Mouse (Mus musculus): ENCODE data around the gene Gm11168. TPM values are rescaled to one million over a fixed set of nuclear protein-coding genes. Genes with fewer than 3 reads are reported as not detected.
A peak's percentile ranks its signal among the peaks of the same experiment; 100 is the strongest.
"Not testable (repeated sequence)": the region's sequence is repeated elsewhere in the genome, so short reads cannot be mapped to it uniquely, and the experiment has no call there.

Gm11168 gene
- polyA plus RNA-seq, 1 experiment from 2014 or later: not detected

GRCm38 (mm10) chr9:3017108-3017507, 14.0 kb downstream of the Gm11168 start, which contains the start of gene Gm10719:
Gene Gm10719 (plus strand): TSS chr9:3017408.
- not testable (repeated sequence) for H3K27ac ChIP-seq; H3K4me2 ChIP-seq; H3K4me3 ChIP-seq (replicated peaks); H3K9ac ChIP-seq; H3K36me3 ChIP-seq; H3K4me1 ChIP-seq; ATAC-seq (ENCODE audit: insufficient read depth, low FRiP score, low read depth); H3K27me3 ChIP-seq (replicated peaks); H3K9me3 ChIP-seq
- WGBS: 57% methylated on average over 2 of the region's 9 CpGs

GRCm38 (mm10) chr9:3018944-3019343, 15.8 kb downstream of the Gm11168 start:
- ATAC-seq (ENCODE audit: insufficient read depth, low FRiP score, low read depth): not testable (repeated sequence)
- WGBS: 59% methylated on average over 9 of the region's 9 CpGs

DNA sequence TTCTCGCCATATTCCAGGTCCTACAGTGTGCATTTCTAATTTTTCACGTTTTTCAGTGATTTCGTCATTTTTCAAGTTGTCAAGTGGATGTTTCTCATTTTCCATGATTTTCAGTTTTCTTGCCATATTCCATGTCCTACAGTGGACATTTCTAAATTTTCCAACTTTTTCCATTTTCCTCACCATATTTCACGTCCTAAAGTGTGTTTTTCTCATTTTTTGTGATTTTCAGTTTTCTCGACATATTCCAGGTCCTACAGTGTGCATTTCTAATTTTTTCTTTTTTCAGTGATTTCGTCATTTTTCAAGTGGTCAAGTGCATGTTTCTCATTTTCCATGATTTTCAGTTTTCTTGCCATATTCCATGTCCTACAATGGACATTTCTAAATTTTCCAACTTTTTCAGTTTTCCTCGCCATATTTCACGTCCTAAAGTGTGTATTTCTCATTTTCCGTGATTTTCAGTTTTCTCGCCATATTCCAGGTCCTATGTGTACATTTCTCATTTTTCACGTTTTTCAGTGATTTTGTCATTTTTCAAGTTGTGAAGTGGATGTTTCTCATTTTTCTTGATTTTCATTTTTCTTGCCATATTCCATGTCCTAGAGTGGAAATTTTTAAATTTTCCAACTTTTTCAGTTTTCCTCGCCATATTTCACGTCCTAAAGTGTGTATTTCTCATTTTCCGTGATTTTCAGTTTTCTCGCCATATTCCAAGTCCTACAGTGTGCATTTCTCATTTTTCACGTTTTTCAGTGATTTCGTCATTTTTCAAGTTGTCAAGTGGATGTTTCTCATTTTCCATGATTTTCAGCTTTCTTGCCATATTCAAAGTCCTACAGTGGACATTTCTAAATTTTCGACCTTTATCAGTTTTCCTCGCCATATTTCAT, 16.9 kb downstream of the Gm11168 start:
- not testable (repeated sequence) for H3K9me3 ChIP-seq; ATAC-seq (ENCODE audit: insufficient read depth, low FRiP score, low read depth); H3K36me3 ChIP-seq; H3K27me3 ChIP-seq (replicated peaks); H3K4me1 ChIP-seq; H3K9ac ChIP-seq; H3K4me3 ChIP-seq (replicated peaks); H3K4me2 ChIP-seq; H3K27ac ChIP-seq
- 75% methylated on average over 17 of the region's 19 CpGs for WGBS

More at GRCm38 (mm10) chr9:3018944-3019343, 15.8 kb downstream of the Gm11168 start:
- not testable (repeated sequence) for H3K36me3 ChIP-seq; H3K4me3 ChIP-seq (replicated peaks); H3K27me3 ChIP-seq (replicated peaks); H3K9ac ChIP-seq; H3K4me2 ChIP-seq; H3K4me1 ChIP-seq; H3K9me3 ChIP-seq; H3K27ac ChIP-seq

- not testable (repeated sequence) for H3K27me3 ChIP-seq (replicated peaks); H3K9me3 ChIP-seq; H3K36me3 ChIP-seq; H3K9ac ChIP-seq; H3K4me3 ChIP-seq (replicated peaks); H3K4me1 ChIP-seq; H3K27ac ChIP-seq; ATAC-seq (ENCODE audit: insufficient read depth, low FRiP score, low read depth); H3K4me2 ChIP-seq
- 70% methylated on average over 11 of the region's 13 CpGs for WGBS
Observed at GRCm38 (mm10) chr9:3022316-3023008, 19.3 kb downstream of the Gm11168 start.

DNA sequence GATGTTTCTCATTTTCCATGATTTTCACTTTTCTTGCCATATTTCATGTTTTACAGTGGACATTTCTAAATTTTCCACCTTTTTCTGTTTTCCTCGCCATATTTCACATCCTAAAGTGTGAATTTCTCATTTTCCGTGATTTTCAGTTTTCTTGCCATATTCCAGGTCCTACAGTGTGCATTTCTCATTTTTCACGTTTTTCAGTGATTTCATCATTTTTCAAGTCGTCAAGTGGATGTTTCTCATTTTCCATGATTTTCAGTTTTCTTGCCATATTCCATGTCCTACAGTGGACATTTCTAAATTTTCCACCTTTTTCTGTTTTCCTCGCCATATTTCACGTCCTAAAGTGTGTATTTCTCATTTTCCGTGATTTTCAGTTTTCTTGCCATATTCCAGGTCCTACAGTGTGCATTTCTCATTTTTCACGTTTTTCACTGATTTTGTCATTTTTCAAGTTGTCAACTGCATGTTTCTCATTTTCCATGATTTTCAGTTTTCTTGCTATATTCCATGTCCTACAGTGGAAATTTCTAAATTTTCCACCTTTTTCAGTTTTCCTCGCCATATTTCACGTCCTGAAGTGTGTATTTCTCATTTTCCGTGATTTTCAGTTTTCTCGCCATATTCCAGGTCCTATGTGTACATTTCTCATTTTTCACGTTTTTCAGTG, 20.3 kb downstream of the Gm11168 start, which contains the start of gene Gm10718:
Gm10718 (plus strand) TSS at position 236 of the 673 bp plus-strand sequence.
- H3K9me3 ChIP-seq; ATAC-seq (ENCODE audit: insufficient read depth, low FRiP score, low read depth); H3K9ac ChIP-seq; H3K27me3 ChIP-seq (replicated peaks); H3K4me2 ChIP-seq; H3K36me3 ChIP-seq; H3K4me3 ChIP-seq (replicated peaks); H3K4me1 ChIP-seq; H3K27ac ChIP-seq: not testable (repeated sequence)
- 70% methylated on average over 12 of the region's 13 CpGs for WGBS

DNA sequence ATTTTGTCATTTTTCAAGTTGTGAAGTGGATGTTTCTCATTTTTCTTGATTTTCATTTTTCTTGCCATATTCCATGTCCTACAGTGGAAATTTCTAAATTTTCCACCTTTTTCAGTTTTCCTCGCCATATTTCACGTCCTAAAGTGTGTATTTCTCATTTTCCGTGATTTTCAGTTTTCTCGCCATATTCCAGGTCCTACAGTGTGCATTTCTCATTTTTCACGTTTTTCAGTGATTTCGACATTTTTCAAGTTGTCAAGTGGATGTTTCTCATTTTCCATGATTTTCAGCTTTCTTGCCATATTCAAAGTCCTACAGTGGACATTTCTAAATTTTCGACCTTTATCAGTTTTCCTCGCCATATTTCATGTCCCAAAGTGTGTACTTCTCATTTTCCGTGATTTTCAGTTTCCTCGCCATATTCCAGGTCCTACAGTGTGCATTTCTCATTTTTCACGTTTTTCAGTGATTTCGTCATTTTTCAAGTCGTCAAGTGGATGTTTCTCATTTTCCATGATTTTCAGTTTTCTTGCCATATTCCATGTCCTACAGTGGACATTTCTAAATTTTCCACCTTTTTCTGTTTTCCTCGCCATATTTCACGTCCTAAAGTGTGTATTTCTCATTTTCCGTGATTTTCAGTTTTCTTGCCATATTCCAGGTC, 21.0 kb downstream of the Gm11168 start:
- H3K27me3 ChIP-seq (replicated peaks); ATAC-seq (ENCODE audit: insufficient read depth, low FRiP score, low read depth): not testable (repeated sequence)
- 73% methylated on average over 16 of the region's 16 CpGs for WGBS

DNA sequence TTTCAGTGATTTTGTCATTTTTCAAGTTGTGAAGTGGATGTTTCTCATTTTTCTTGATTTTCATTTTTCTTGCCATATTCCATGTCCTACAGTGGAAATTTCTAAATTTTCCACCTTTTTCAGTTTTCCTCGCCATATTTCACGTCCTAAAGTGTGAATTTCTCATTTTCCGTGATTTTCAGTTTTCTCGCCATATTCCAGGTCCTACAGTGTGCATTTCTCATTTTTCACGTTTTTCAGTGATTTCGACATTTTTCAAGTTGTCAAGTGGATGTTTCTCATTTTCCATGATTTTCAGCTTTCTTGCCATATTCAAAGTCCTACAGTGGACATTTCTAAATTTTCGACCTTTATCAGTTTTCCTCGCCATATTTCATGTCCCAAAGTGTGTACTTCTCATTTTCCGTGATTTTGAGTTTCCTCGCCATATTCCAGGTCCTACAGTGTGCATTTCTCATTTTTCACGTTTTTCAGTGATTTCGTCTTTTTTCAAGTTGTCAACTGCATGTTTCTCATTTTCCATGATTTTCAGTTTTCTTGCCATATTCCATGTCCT, 21.8 kb downstream of the Gm11168 start, which contains the start of gene Gm10717:
Gm10717 (plus strand) TSS at position 506 of the 556 bp plus-strand sequence.
- not testable (repeated sequence) for H3K4me1 ChIP-seq; H3K4me2 ChIP-seq; H3K36me3 ChIP-seq; H3K9me3 ChIP-seq; ATAC-seq (ENCODE audit: insufficient read depth, low FRiP score, low read depth); H3K4me3 ChIP-seq (replicated peaks); H3K9ac ChIP-seq; H3K27ac ChIP-seq; H3K27me3 ChIP-seq (replicated peaks)
- 71% methylated on average over 12 of the region's 12 CpGs for WGBS

More for the DNA sequence above, 21.0 kb downstream of the Gm11168 start:
- not testable (repeated sequence) for H3K4me1 ChIP-seq; H3K36me3 ChIP-seq; H3K4me3 ChIP-seq (replicated peaks); H3K9me3 ChIP-seq; H3K4me2 ChIP-seq; H3K9ac ChIP-seq; H3K27ac ChIP-seq

DNA sequence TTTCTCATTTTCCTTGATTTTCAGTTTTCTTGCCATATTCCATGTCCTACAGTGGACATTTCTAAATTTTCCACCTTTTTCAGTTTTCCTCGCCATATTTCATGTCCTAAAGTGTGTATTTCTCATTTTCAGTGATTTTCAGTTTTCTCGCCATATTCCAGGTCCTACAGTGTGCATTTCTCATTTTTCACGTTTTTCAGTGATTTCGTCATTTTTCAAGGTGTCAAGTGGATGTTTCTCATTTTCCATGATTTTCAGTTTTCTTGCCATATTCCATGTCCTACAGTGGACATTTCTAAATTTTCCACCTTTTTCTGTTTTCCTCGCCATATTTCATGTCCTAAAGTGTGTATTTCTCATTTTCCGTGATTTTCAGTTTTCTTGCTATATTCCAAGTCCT, 22.5 kb downstream of the Gm11168 start:
- H3K4me1 ChIP-seq; H3K36me3 ChIP-seq; H3K9me3 ChIP-seq; H3K4me2 ChIP-seq; ATAC-seq (ENCODE audit: insufficient read depth, low FRiP score, low read depth); H3K27ac ChIP-seq; H3K27me3 ChIP-seq (replicated peaks); H3K9ac ChIP-seq; H3K4me3 ChIP-seq (replicated peaks): not testable (repeated sequence)
- WGBS: 72% methylated on average over 5 of the region's 6 CpGs

DNA sequence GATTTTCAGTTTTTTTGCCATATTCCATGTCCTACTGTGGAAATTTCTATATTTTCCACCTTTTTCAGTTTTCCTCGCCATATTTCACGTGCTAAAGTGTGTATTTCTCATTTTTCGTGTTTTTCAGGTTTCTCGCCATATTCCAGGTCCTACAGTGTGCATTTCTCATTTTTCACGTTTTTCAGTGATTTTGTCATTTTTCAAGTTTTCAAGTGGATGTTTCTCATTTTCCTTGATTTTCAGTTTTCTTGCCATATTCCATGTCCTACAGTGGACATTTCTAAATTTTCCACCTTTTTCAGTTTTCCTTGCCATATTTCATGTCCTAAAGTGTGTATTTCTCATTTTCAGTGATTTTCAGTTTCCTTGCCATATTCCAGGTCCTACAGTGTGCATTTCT, 23.0 kb downstream of the Gm11168 start:
- not testable (repeated sequence) for ATAC-seq (ENCODE audit: insufficient read depth, low FRiP score, low read depth); H3K9ac ChIP-seq; H3K9me3 ChIP-seq; H3K4me3 ChIP-seq (replicated peaks); H3K36me3 ChIP-seq; H3K27ac ChIP-seq; H3K27me3 ChIP-seq (replicated peaks); H3K4me1 ChIP-seq; H3K4me2 ChIP-seq
- 72% methylated on average over 5 of the region's 5 CpGs for WGBS

DNA sequence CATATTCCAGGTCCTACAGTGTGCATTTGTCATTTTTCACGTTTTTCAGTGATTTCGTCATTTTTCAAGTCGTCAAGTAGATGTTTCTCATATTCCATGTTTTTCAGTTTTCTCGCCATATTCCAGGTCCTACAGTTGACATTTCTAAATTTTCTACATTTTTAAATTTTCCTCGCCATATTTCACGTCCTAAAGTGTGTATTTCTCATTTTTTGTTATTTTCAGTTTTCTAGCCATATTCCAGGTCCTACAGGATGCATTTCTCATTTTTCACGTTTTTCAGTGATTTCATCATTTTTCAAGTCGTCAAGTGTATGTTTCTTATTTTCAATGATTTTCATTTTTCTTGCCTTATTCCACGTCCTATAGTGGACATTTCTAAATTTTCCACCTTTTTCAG, 23.6 kb downstream of the Gm11168 start:
- not testable (repeated sequence) for ATAC-seq (ENCODE audit: insufficient read depth, low FRiP score, low read depth); H3K27me3 ChIP-seq (replicated peaks); H3K36me3 ChIP-seq; H3K4me1 ChIP-seq; H3K9ac ChIP-seq; H3K9me3 ChIP-seq; H3K27ac ChIP-seq; H3K4me2 ChIP-seq; H3K4me3 ChIP-seq (replicated peaks)
- WGBS: 67% methylated on average over 9 of the region's 9 CpGs

DNA sequence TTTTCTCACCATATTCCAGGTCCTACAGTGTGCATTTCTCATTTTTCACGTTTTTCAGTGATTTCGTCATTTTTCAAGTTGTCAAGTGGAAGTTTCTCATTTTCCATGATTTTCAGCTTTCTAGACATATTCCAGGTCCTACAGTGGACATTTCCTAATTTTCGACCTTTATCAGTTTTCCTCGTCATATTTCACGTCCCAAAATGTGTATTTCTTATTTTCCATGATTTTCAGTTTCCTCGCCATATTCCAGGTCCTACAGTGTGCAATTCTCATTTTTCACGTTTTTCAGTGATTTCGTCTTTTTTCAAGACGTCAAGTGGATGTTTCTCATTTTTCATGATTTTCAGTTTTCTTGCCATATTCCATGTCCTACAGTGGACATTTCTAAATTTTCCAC, 24.1 kb downstream of the Gm11168 start:
- H3K27ac ChIP-seq; H3K4me1 ChIP-seq; H3K4me2 ChIP-seq; H3K36me3 ChIP-seq; H3K4me3 ChIP-seq (replicated peaks); H3K27me3 ChIP-seq (replicated peaks); H3K9me3 ChIP-seq; H3K9ac ChIP-seq: not testable (repeated sequence)
- 0 out of 2 replicates have a peak, but pooled peaks have one; percentile 5 for ATAC-seq (ENCODE audit: insufficient read depth, low FRiP score, low read depth)
- 68% methylated on average over 9 of the region's 9 CpGs for WGBS

Data from stomach, embryonic 15.5 days (tissue).